Mouse (Mus musculus) lung, adult 2 months (tissue): Measurements from ENCODE around the gene Csrnp1.
A peak's percentile ranks its signal among the peaks of the same experiment; 100 is the strongest.

ENCODE experiments used
- CTCF ChIP-seq: fragments of 200-500 bp; IDR thresholded peaks from 2 replicates; pipeline ENCODE4 v1.5.1; 2011; ENCODE audit warnings: mild to moderate bottlenecking, low read length, control low read depth; ENCODE audit not compliant: insufficient read depth
- POLR2A ChIP-seq: fragments of 200-500 bp; IDR thresholded peaks from 2 replicates; pipeline ENCODE4 v1.6.1; 2011; ENCODE audit warnings: low read depth, mild to moderate bottlenecking, control low read depth, low read length, borderline replicate concordance; ENCODE audit errors: extremely low read depth

GRCm38 (mm10) chr9:119970221-119970620, 14.2 kb downstream of the Csrnp1 start:
- TF ChIP-seq POLR2A: no peak
- peak; percentile 40; the same call in 1 of the 2 replicates for TF ChIP-seq CTCF
